Mouse (Mus musculus): ENCODE results near the gene Atg5. TPM values are rescaled to one million over a fixed set of nuclear protein-coding genes. Genes with fewer than 3 reads are reported as not detected.
"Not testable (repeated sequence)": the region's sequence is repeated elsewhere in the genome, so short reads cannot be mapped to it uniquely, and the experiment has no call there.

The Atg5 gene
- total RNA-seq (2015) (34.8 and 37.4 TPM in 2 replicates), total RNA-seq (2017) (26.1 and 34.7 TPM in 2 replicates)

DNA sequence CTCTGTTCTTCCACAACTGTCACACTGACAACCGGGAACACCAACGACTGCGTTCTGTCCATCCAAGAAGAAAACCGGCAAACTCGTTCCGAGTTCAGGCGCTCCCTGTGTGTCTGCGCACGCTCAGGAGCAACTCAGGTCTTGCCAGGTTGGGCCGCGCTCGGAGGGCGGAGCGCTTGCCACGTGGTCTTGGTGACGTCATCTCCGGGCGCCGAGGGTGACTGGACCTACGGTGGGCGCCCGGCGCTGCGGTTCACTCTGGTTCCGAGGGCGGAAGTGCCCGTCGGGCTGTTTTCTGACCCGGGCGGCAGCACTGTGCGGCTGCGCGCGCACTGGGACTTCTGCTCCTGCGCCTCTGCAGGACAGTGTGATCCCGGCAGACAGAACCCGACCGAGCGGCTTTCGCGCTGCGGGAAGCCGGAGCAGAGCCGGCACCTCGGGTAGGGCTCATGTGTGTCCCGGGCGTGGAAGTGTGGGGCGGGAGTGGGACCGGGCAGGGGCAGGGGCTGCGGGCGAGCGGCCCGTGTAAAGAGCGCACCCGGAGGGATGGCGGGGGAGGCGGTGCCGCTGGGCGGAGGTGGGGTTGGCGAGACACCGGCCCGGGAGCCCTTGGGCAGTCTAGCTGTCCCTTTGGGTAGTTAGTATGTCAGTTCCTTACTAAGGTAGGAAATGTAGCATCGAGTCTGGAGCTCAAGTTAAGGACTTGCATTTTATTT is at the start of gene Atg5:
Gene Atg5 (plus strand): TSS at position 214 of the 716 bp plus-strand sequence.
- peak; percentile 94 for ATAC-seq (ENCODE audit: poor library complexity, severe bottlenecking)

- not testable (repeated sequence) for ATAC-seq (ENCODE audit: poor library complexity, severe bottlenecking)
Measured at GRCm38 (mm10) chr10:44219073-44219472, 49.1 kb upstream of the Atg5 start.

DNA sequence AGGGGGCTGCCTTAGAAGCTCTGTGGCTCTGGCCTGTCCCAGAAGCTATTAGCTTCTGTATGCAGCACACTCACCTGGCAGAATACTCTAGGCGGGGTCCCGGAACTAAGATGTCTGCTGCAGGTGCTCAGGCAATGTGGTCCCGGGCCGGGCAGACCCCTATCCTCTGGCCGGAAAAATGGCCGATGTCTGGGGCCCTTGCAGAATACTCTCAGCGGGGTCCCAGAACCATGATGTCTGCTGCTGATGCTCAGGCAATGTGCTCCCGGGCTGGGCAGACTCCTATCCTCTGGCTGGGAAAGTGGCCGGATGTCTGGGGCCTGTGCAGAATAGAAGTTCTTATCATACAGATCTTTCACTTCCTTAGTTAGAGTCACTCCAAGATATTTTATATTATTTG is 43.8 kb upstream of the Atg5 start:
- no peak for ATAC-seq (ENCODE audit: poor library complexity, severe bottlenecking)

- not testable (repeated sequence) for ATAC-seq (ENCODE audit: poor library complexity, severe bottlenecking)
Measured at GRCm38 (mm10) chr10:44233351-44233750, 34.8 kb upstream of the Atg5 start.

DNA sequence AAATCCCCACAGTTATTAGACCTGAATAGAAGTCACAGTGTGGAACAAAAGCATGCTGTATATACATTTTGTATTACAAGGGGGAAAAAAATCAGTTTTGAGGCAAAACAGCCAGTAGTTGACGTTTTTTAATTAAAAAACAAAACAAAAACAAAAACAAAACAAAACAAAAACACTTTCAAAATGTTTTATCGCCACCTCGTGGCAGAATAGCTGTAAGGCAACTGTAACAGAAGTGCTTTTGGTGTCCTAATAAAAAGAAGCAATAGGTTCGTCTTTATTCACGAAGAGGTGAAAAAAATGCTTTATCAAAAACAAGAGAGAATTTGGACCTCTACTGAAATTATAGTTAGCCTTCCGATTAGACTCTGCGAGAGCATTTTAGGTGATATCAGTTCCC is 32.9 kb upstream of the Atg5 start:
- ATAC-seq (ENCODE audit: poor library complexity, severe bottlenecking) = not testable (repeated sequence)

DNA sequence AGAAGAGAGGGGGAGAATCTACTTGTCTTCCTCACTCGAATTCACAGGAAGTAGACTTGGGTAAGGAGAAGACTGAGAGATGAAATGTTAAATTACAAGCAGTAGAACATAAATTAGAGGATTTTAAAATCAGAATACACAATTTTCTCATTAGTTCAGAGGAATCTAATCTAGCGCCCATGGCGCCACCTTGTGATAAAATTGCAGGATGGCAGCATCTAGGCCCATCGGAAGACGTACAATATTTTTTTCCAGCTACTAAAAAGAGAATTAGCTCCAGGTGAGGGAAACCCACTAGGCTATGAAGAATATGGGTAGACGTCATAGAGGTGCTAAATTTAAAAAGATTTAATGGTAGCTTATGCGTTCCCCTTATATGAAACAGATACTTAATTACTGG is 11.5 kb upstream of the Atg5 start:
- no peak for ATAC-seq (ENCODE audit: poor library complexity, severe bottlenecking)

DNA sequence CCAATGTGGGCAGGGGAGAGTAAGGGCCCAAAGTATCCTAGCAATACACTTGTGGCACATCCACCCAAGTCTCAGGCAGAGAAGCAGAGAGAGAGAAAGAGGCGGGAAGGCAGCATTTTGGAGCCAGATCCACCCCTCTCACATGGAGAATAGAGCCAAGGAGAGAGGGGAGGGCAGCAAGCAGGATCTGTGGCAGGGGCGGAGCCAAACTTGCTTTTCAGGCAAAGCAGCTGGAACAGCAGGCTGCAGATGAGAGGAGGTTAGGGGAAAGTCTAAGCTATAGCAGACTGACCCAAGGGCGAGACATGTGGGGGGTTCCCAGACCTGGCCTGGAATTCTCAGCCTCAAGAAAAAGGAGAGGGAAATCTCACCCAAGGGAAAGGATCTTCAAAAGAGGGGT is 2.3 kb upstream of the Atg5 start:
- ATAC-seq (ENCODE audit: poor library complexity, severe bottlenecking) = no peak

DNA sequence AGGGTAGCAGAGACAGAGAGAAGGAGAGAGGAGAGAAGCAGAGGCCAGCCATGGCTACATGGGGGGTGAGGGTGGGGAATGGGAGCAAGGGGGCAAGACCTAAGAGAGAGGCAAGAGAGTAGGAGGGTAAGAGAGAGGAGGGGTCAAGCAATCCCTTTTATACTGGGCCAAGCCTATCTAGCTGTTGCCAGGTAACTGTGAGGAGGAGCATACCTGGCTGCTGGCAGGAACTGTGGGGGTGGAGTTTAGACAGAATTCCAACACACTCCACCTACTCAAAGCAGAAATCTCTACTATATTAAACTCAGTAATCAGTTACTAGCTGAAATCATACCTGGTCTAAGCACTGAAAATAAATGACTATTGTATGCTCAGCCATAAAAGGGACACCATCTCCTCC is 1.6 kb upstream of the Atg5 start:
- ATAC-seq (ENCODE audit: poor library complexity, severe bottlenecking) = no peak

GRCm38 (mm10) chr10:44267426-44268142 is 574 bp upstream of the Atg5 start:
- ATAC-seq (ENCODE audit: poor library complexity, severe bottlenecking) = peak; percentile 20

- no peak for ATAC-seq (ENCODE audit: poor library complexity, severe bottlenecking)
Measured at GRCm38 (mm10) chr10:44269211-44269610, 1.1 kb downstream of the Atg5 start.

- ATAC-seq (ENCODE audit: poor library complexity, severe bottlenecking) = no peak; the same call in 1 of the 2 replicates
Measured at GRCm38 (mm10) chr10:44282323-44282722, 14.2 kb downstream of the Atg5 start.

GRCm38 (mm10) chr10:44285106-44285505 is 16.9 kb downstream of the Atg5 start:
- no peak for ATAC-seq (ENCODE audit: poor library complexity, severe bottlenecking)

GRCm38 (mm10) chr10:44285935-44286334 is 17.8 kb downstream of the Atg5 start:
- ATAC-seq (ENCODE audit: poor library complexity, severe bottlenecking) = no peak

DNA sequence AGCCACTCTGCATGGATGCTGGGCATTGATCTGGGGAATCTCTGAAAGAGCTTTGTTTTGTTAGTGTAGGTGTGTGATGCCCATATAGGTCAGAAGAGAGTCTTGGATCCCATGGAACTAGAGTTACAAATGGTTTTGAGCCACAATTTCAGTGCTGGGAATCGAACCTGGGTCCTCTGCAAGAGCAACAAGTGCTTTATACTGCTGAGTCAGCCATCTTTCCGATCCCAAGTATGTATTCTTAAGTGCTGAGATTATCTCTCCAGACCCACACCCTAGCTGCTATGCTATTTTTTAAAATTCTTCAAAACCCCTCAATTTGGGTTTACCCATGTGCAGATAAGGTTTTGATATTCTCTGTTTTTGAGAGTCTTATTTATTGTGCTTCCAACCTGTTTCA is 22.7 kb downstream of the Atg5 start:
- no peak for ATAC-seq (ENCODE audit: poor library complexity, severe bottlenecking)

- peak; percentile 60; the same call in 1 of the 2 replicates for ATAC-seq (ENCODE audit: poor library complexity, severe bottlenecking)
Measured at GRCm38 (mm10) chr10:44292205-44292604, 24.0 kb downstream of the Atg5 start.

DNA sequence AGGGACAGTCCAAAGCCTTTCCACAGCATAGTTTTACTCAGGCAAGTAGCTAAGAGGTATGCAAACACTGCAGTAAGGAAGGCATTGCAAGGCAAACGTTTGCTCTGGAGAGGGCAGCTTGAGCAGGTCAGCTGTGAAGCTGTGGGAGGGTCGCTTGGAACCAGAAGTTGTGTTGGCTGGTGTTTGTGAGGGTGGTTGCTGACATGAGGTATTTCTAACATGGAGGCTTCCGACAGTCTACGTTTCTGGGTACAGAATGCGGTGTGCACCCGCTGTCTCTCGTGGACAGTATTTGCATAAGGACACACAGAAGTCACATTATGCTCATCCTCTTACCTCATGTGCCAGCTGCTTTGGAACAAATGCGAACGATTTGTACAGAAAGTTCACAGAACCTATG is 31.0 kb downstream of the Atg5 start:
- ATAC-seq (ENCODE audit: poor library complexity, severe bottlenecking) = no peak

GRCm38 (mm10) chr10:44300078-44300477 is 31.9 kb downstream of the Atg5 start:
- no peak for ATAC-seq (ENCODE audit: poor library complexity, severe bottlenecking)

DNA sequence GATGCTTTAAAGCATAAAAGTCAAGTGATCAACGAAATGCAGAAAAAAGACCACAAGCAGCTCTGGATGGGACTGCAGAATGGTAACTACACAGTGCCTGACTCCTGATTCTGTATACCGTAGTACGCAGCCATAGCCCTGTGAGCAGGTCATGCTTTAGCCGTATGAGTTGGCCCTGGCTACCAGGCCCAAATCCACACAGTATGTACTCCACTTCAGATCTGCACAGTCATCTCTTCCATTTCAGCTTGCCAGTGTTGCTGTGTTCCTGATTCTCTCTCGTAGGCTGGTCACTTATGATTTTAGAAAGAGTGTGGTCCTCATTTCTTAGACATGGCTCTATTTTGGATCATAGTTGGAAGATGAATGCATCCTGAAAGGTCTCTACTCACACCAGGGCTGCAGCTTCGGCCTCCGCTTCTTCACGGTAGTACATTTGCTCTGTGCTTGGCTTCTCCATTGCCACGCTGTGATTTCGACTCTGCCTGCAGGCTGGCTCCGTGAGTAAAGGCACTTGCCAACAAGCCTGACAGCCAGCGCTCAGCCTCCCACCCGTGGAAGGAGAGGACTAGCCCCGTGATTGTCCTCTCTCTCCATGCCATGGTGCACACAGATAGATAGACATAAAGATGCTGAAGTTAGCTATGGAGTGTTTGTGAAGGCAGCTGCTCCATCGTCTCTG is 35.6 kb downstream of the Atg5 start:
- ATAC-seq (ENCODE audit: poor library complexity, severe bottlenecking) = no peak

DNA sequence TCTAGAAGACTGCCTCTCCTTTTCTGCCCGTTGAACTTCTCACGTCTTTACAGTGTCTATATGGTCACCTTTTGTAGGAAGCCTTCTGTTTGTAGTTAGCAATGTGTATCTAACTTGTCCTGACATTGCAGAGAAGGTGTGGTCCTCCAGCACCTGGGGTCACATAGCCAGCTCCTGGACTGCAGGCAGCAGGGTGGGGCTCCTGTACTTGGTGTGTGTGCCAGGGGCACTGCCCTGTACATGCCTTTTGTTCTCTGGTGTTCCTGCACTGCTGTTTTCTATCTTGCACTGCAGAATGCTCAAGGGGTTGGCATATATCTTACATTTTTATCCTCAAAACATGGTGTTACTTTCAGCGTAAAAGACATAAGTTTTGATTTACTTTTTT is 36.2 kb downstream of the Atg5 start:
- no peak for ATAC-seq (ENCODE audit: poor library complexity, severe bottlenecking)

- no peak for ATAC-seq (ENCODE audit: poor library complexity, severe bottlenecking)
Measured at GRCm38 (mm10) chr10:44304845-44305244, 36.7 kb downstream of the Atg5 start.

DNA sequence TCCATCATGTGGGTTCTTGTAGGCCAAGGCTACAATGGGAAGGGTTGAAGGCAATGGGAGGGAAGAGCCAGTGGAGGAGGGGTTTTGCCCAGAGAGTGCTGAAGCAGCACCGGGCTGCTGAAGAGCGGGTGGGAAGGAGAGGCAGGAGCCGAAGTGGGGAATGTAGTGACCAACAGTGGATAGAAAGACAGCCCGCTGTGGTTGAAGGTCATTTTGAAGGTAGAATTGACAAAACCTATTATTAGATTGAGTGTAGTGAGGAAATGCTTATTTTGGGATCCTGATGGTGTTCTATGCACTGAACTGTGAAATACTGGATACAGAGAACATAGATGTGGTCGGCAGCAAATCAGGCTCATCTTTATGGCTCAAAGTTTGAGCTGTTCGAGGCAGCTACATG is 38.1 kb downstream of the Atg5 start:
- no peak for ATAC-seq (ENCODE audit: poor library complexity, severe bottlenecking)

DNA sequence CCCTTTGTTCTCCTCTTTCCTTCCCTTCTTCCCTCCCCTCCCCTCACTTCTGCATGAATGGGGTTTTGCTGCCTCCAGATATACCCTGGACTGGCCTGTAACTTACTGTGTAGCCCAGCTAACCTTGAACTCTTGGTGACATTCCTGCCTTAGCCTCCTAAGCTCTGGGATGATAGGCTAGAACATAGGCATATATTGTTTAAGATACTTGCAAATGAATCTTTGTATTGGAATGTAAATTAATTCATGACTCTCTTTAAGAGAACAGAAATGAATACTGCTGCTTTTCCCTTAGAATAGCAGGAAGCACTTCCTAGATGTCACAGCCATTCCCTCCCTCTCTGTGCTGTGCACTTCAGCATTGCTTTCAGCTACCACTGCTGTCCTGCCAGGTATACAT is 40.1 kb downstream of the Atg5 start:
- no peak for ATAC-seq (ENCODE audit: poor library complexity, severe bottlenecking)
